Mouse (Mus musculus) small intestine, adult 2 months (tissue): Measurements from ENCODE around the gene Atf3.

Experiments used
- CTCF ChIP-seq: fragments of 200-500 bp; IDR thresholded peaks from 2 replicates; pipeline ENCODE4 v1.5.1; 2012; ENCODE audit warnings: low read depth, mild to moderate bottlenecking, control low read depth, inconsistent platforms, low read length, moderate library complexity, mixed read lengths; ENCODE audit not compliant: insufficient replicate concordance, insufficient read length; ENCODE audit errors: extremely low read depth
- POLR2A ChIP-seq: fragments of 200-500 bp; IDR thresholded peaks from 2 replicates; pipeline ENCODE4 v1.6.1; 2012; ENCODE audit warnings: low read depth, mild to moderate bottlenecking, control low read depth, inconsistent platforms, low read length, moderate library complexity

GRCm38 (mm10) chr1:191247561-191247960, 29.7 kb upstream of the Atf3 start:
- TF ChIP-seq POLR2A (no peak), CTCF (no peak)
